Mouse (Mus musculus): ENCODE results near the gene Clcf1. TPM values are rescaled to one million over a fixed set of nuclear protein-coding genes. Genes with fewer than 3 reads are reported as not detected.
A peak's percentile ranks its signal among the peaks of the same experiment; 100 is the strongest.

Gene Clcf1
- total RNA-seq (2017) = 10.2 to 28.8 TPM (median 19.7 TPM) in 3 replicates

GRCm38 (mm10) chr19:4214071-4214770, at the start of gene Clcf1, which contains the start of gene AC109138.7:
Gene Clcf1, plus strand, starts transcription at chr19:4214238.
Gene AC109138.7, plus strand, starts transcription at chr19:4214357.
- peak; percentile 34 for ATAC-seq (replicated peaks; ENCODE audit: insufficient number of reproducible peaks, low FRiP score, low TSS enrichment, poor library complexity, severe bottlenecking)

- no peak for ATAC-seq (replicated peaks; ENCODE audit: insufficient number of reproducible peaks, low FRiP score, low TSS enrichment, poor library complexity, severe bottlenecking)
Measured at GRCm38 (mm10) chr19:4164721-4165120, 49.3 kb upstream of the Clcf1 start.

GRCm38 (mm10) chr19:4166678-4167476, 47.2 kb upstream of the Clcf1 start:
- ATAC-seq (replicated peaks; ENCODE audit: insufficient number of reproducible peaks, low FRiP score, low TSS enrichment, poor library complexity, severe bottlenecking) = no peak

GRCm38 (mm10) chr19:4169378-4169784, 44.7 kb upstream of the Clcf1 start:
- peak; percentile 88 for ATAC-seq (replicated peaks; ENCODE audit: insufficient number of reproducible peaks, low FRiP score, low TSS enrichment, poor library complexity, severe bottlenecking)

GRCm38 (mm10) chr19:4169810-4170209, 44.2 kb upstream of the Clcf1 start:
- no peak for ATAC-seq (replicated peaks; ENCODE audit: insufficient number of reproducible peaks, low FRiP score, low TSS enrichment, poor library complexity, severe bottlenecking)

GRCm38 (mm10) chr19:4170723-4171392, 43.2 kb upstream of the Clcf1 start:
- no peak for ATAC-seq (replicated peaks; ENCODE audit: insufficient number of reproducible peaks, low FRiP score, low TSS enrichment, poor library complexity, severe bottlenecking)

- ATAC-seq (replicated peaks; ENCODE audit: insufficient number of reproducible peaks, low FRiP score, low TSS enrichment, poor library complexity, severe bottlenecking) = peak; percentile 9; the same call in 1 of the 2 replicates
Measured at GRCm38 (mm10) chr19:4171393-4172290, 42.4 kb upstream of the Clcf1 start.

GRCm38 (mm10) chr19:4172925-4173324, 41.1 kb upstream of the Clcf1 start:
- no peak for ATAC-seq (replicated peaks; ENCODE audit: insufficient number of reproducible peaks, low FRiP score, low TSS enrichment, poor library complexity, severe bottlenecking)

GRCm38 (mm10) chr19:4175368-4175947, 38.6 kb upstream of the Clcf1 start, which contains the start of gene Carns1:
Gene Carns1, minus strand, starts transcription at chr19:4175479.
- ATAC-seq (replicated peaks; ENCODE audit: insufficient number of reproducible peaks, low FRiP score, low TSS enrichment, poor library complexity, severe bottlenecking) = no peak

GRCm38 (mm10) chr19:4180411-4180810, 33.6 kb upstream of the Clcf1 start:
- no peak for ATAC-seq (replicated peaks; ENCODE audit: insufficient number of reproducible peaks, low FRiP score, low TSS enrichment, poor library complexity, severe bottlenecking)

GRCm38 (mm10) chr19:4181892-4182291, 32.1 kb upstream of the Clcf1 start:
- ATAC-seq (replicated peaks; ENCODE audit: insufficient number of reproducible peaks, low FRiP score, low TSS enrichment, poor library complexity, severe bottlenecking) = peak; percentile 88

- ATAC-seq (replicated peaks; ENCODE audit: insufficient number of reproducible peaks, low FRiP score, low TSS enrichment, poor library complexity, severe bottlenecking) = no peak
Measured at GRCm38 (mm10) chr19:4183689-4184088, 30.3 kb upstream of the Clcf1 start.

GRCm38 (mm10) chr19:4184976-4185975, 28.8 kb upstream of the Clcf1 start:
- ATAC-seq (replicated peaks; ENCODE audit: insufficient number of reproducible peaks, low FRiP score, low TSS enrichment, poor library complexity, severe bottlenecking) = peak; percentile 23; the same call in 1 of the 2 replicates

GRCm38 (mm10) chr19:4187303-4187702, 26.7 kb upstream of the Clcf1 start:
- ATAC-seq (replicated peaks; ENCODE audit: insufficient number of reproducible peaks, low FRiP score, low TSS enrichment, poor library complexity, severe bottlenecking) = no peak

- no peak for ATAC-seq (replicated peaks; ENCODE audit: insufficient number of reproducible peaks, low FRiP score, low TSS enrichment, poor library complexity, severe bottlenecking)
Measured at GRCm38 (mm10) chr19:4189051-4189620, 24.9 kb upstream of the Clcf1 start.

GRCm38 (mm10) chr19:4190831-4191334, 23.2 kb upstream of the Clcf1 start, which contains the start of gene Tbc1d10c:
Gene Tbc1d10c, minus strand, starts transcription at chr19:4191284.
- ATAC-seq (replicated peaks; ENCODE audit: insufficient number of reproducible peaks, low FRiP score, low TSS enrichment, poor library complexity, severe bottlenecking) = peak; percentile 63

Measured in monocyte, adult 5-6 weeks (primary cell).